ENCODE assay signal across 9 mouse cellular contexts in genomic region chr4:143297016-143297556, GRCm38 (mm10). TPM values are rescaled to one million over a fixed set of nuclear protein-coding genes. Genes with fewer than 3 reads are reported as not detected.
DNase-seq lines count a peak whose midpoint lies in the region; ATAC-seq and TF ChIP-seq lines count a peak whose summit lies in the region.
"Had no signal": no experiment of that assay in that cellular context is flagged by ENCODE, and none has a peak within 500 bp of the region (broad histone marks: within the 10 kb centered on the region; RNA-seq: fewer than 3 reads in every experiment).

No protein-coding gene starts in this region.

- DNase-seq in lung, postnatal 10 days = no peak
- no peak for DNase-seq in adrenal gland, adult 18-20 months (ENCODE audit: low spot score in 2 of 2)
- DNase-seq in left cerebral cortex, adult 2 months (ENCODE audit: extremely low spot score in 1 of 2, low spot score in 2 of 2) = no peak
- no peak for DNase-seq in layer of hippocampus, postnatal 25 days (ENCODE audit: extremely low spot score in 1 of 2, low spot score in 1 of 2)

- peaks cover 49% of the 10 kb centered on the region for H3K4me1 ChIP-seq in lung, embryonic 15.5 days
- peaks cover 14% of the 10 kb centered on the region for H3K4me1 ChIP-seq in embryonic fibroblast, embryonic 13.5 days (ENCODE audit: control insufficient read depth, insufficient read depth, low read length)
- peaks cover 72% of the 10 kb centered on the region for H3K4me1 ChIP-seq in kidney, embryonic 15.5 days
- H3K4me1 ChIP-seq in small intestine, adult 2 months (ENCODE audit: control insufficient read depth, insufficient read depth, insufficient read length, low read length) = no peaks in the 10 kb centered on the region

- H3K27ac ChIP-seq in lung, embryonic 15.5 days = peak overlapping the region; percentile 45; the same call in 1 of the 2 replicates
- peak overlapping the region; percentile 50 for H3K27ac ChIP-seq in embryonic fibroblast, embryonic 13.5 days (ENCODE audit: insufficient read depth, low read length)
- H3K27ac ChIP-seq in kidney, embryonic 15.5 days = peak overlapping the region; percentile 58
- no peak overlapping the region for H3K27ac ChIP-seq in small intestine, adult 2 months (ENCODE audit: insufficient read depth, low read depth, low read length)
- H3K27ac ChIP-seq in left cerebral cortex, adult 2 months = no peak overlapping the region

- TF ChIP-seq POLR2A in embryonic fibroblast, embryonic 13.5 days (IDR thresholded peaks at IDR 0.05; ENCODE audit: low read depth, low read length) = 0 out of 2 replicates have a peak, but pooled peaks have one; percentile 13
- no peak for TF ChIP-seq POLR2A in small intestine, adult 2 months (IDR thresholded peaks at IDR 0.05; ENCODE audit: low read depth, low read length)

- no peaks in the 10 kb centered on the region for H3K36me3 ChIP-seq in lung, embryonic 15.5 days
- peaks cover 4% of the 10 kb centered on the region; the same call in 1 of the 2 replicates for H3K36me3 ChIP-seq in kidney, embryonic 15.5 days
- no peaks in the 10 kb centered on the region for H3K36me3 ChIP-seq in small intestine, adult 2 months (ENCODE audit: control insufficient read depth, insufficient read depth, low read length)

- 16% methylated on average over 12 of the region's 12 CpGs for WGBS in lung, embryonic 15.5 days
- 13% methylated on average over 12 of the region's 12 CpGs for WGBS in kidney, embryonic 15.5 days
- WGBS in small intestine, adult 2 months = 37% methylated on average over 12 of the region's 12 CpGs

- H3K4me2 ChIP-seq in lung, embryonic 15.5 days = peak overlapping the region; percentile 69
- peak overlapping the region; percentile 56 for H3K4me2 ChIP-seq in kidney, embryonic 15.5 days

- TF ChIP-seq CTCF in embryonic fibroblast, embryonic 13.5 days (IDR thresholded peaks at IDR 0.05; ENCODE audit: borderline replicate concordance, insufficient read depth, low read length) = no peak
- no peak for TF ChIP-seq CTCF in small intestine, adult 2 months (IDR thresholded peaks at IDR 0.05; ENCODE audit: extremely low read depth, insufficient read length, insufficient replicate concordance, low read depth, low read length)
- TF ChIP-seq CTCF in left cerebral cortex, adult 2 months (IDR thresholded peaks at IDR 0.05) = no peak

- H3K9me3 ChIP-seq in lung, embryonic 15.5 days = no peaks in the 10 kb centered on the region
- H3K9me3 ChIP-seq in kidney, embryonic 15.5 days (replicated peaks) = no peaks in the 10 kb centered on the region

- intact Hi-C loops in left cerebral cortex, adult 2 months (cut with DNase I) = no loop called here

- H3K4me3 ChIP-seq in lung, embryonic 15.5 days = peak overlapping the region; percentile 22
- peak overlapping the region; percentile 46 for H3K4me3 ChIP-seq in embryonic fibroblast, embryonic 13.5 days (ENCODE audit: insufficient read depth, low read length)
- H3K4me3 ChIP-seq in kidney, embryonic 15.5 days (replicated peaks) = peak overlapping the region; percentile 31
- H3K4me3 ChIP-seq in small intestine, adult 2 months (ENCODE audit: low read depth, low read length) = peak overlapping the region; percentile 36; the same call in 1 of the 2 replicates
- H3K4me3 ChIP-seq in left cerebral cortex, adult 2 months = no peak overlapping the region

- peaks cover 5% of the 10 kb centered on the region; the same call in 1 of the 2 replicates for H3K27me3 ChIP-seq in lung, embryonic 15.5 days
- H3K27me3 ChIP-seq in kidney, embryonic 15.5 days = peaks cover 7% of the 10 kb centered on the region; the same call in 1 of the 2 replicates
- no peaks in the 10 kb centered on the region; the same call in 1 of the 2 replicates for H3K27me3 ChIP-seq in small intestine, adult 2 months (ENCODE audit: control insufficient read depth, insufficient read depth, low read length)

- no peak for ATAC-seq in lung, embryonic 15.5 days (ENCODE audit: borderline replicate concordance, extremely low read depth, low FRiP score, low TSS enrichment)
- ATAC-seq in kidney, embryonic 15.5 days (replicated peaks; ENCODE audit: low FRiP score) = no peak

- H3K9ac ChIP-seq in lung, embryonic 15.5 days = peak overlapping the region; percentile 23; the same call in 1 of the 2 replicates
- no peak overlapping the region for H3K9ac ChIP-seq in kidney, embryonic 15.5 days

RNA-seq across cellular contexts. Expression of gene Pdpn, which starts 2.3 kb away (rescaled TPM):
- polyA plus RNA-seq in lung, embryonic 15.5 days (2015; fragmentation: Nextera tagmentation; extraction: Ambion mirVana) = 47.2 and 51.0 TPM in 2 replicates
- 163 and 184 TPM in 2 replicates for polyA plus RNA-seq in embryonic fibroblast, embryonic 13.5 days (2011; ENCODE audit: insufficient read length, low read depth, missing spikeins)
- 50.0 and 50.7 TPM in 2 replicates for polyA plus RNA-seq in kidney, embryonic 15.5 days (2015; fragmentation: Nextera tagmentation; extraction: Ambion mirVana)
- 0.80 and 1.2 TPM in 2 replicates for polyA plus RNA-seq in small intestine, adult 2 months (2012; rRNA removed)
- 10 to 100 TPM in 1 of 2 experiments, 1 to 10 TPM in 1; 5.8 to 10.6 TPM for total RNA-seq in adrenal gland, adult 18-20 months (2021)
- 10 to 100 TPM; 15.0 to 15.3 TPM for total RNA-seq in left cerebral cortex, adult 2 months (2021)
- 10 to 100 TPM; 16.4 to 19.5 TPM for total RNA-seq in layer of hippocampus, postnatal 25 days (2021)

RNA-seq across cellular contexts. Expression of gene Lrrc38, which starts 52.5 kb away (rescaled TPM):
- 0.06 and 0.07 TPM in 2 replicates for polyA plus RNA-seq in lung, embryonic 15.5 days (2015; fragmentation: Nextera tagmentation; extraction: Ambion mirVana)
- not detected in 2 replicates for polyA plus RNA-seq in embryonic fibroblast, embryonic 13.5 days (2011; ENCODE audit: insufficient read length, low read depth, missing spikeins)
- 0.17 and 0.31 TPM in 2 replicates for polyA plus RNA-seq in kidney, embryonic 15.5 days (2015; fragmentation: Nextera tagmentation; extraction: Ambion mirVana)
- polyA plus RNA-seq in small intestine, adult 2 months (2012; rRNA removed) = not detected in 2 replicates
- total RNA-seq in adrenal gland, adult 18-20 months (2021) = under 1 TPM in 1 of 2 experiments, not detected in 1; 0.43 TPM
- 1 to 10 TPM; 2.3 TPM for total RNA-seq in left cerebral cortex, adult 2 months (2021)
- 1 to 10 TPM in 1 of 2 experiments, under 1 TPM in 1; 0.91 to 1.1 TPM for total RNA-seq in layer of hippocampus, postnatal 25 days (2021)
- polyA plus RNA-seq: gonadal fat pad, adult 2 months had no signal

Comparison
In these comparisons a context has a peak if more than half of its experiments do, and no peak if none do; other contexts are left out.
1. H3K27ac ChIP-seq: peak in lung, embryonic 15.5 days (single experiment), embryonic fibroblast, embryonic 13.5 days (single experiment) and kidney, embryonic 15.5 days (single experiment); none in small intestine, adult 2 months (single experiment) and left cerebral cortex, adult 2 months (single experiment).
2. RNA of gene Pdpn, which starts 2.3 kb away (polyA plus RNA-seq): 163 to 184 TPM in embryonic fibroblast, embryonic 13.5 days, 47.2 to 51.0 TPM in lung, embryonic 15.5 days and 50.0 to 50.7 TPM in kidney, embryonic 15.5 days; 0.80 to 1.2 TPM in small intestine, adult 2 months; every median in the first group is over 10 times any median in the second.